Mouse (Mus musculus) midbrain, embryonic 14.5 days (tissue): ENCODE data around the gene Cox14. TPM values are rescaled to one million over a fixed set of nuclear protein-coding genes. Genes with fewer than 3 reads are reported as not detected.
A peak's percentile ranks its signal among the peaks of the same experiment; 100 is the strongest.
"Not testable (repeated sequence)": the region's sequence is repeated elsewhere in the genome, so short reads cannot be mapped to it uniquely, and the experiment has no call there.

ENCODE experiments used
- ATAC-seq: fragments of 200-750 bp; cut with Nextera tagmentation; 2 replicates; pipeline ENCODE4 v1.8.0; 2017; ENCODE audit warnings: moderate number of reproducible peaks, moderate library complexity; ENCODE audit not compliant: low FRiP score, low TSS enrichment
- DNase-seq: peaks from one replicate; pipeline ENCODE4 v3.0.0-alpha.2; 2015
- H3K27ac ChIP-seq: fragments of 300-500 bp; sonication (generic); replicated peaks from 2 replicates; pipeline ENCODE4 v1.5.1; 2014; ENCODE audit warnings: mild to moderate bottlenecking, low read depth, low read length, moderate library complexity
- H3K27me3 ChIP-seq: fragments of 300-500 bp; sonication (generic); 2 replicates; pipeline ENCODE4 v1.6.1; 2014; ENCODE audit warnings: low read length, control low read depth, mixed read lengths; ENCODE audit not compliant: control insufficient read depth, insufficient read depth
- H3K36me3 ChIP-seq: fragments of 300-500 bp; sonication (generic); 2 replicates; pipeline ENCODE4 v1.6.1; 2014; ENCODE audit warnings: low read length, control low read depth; ENCODE audit not compliant: control insufficient read depth, insufficient read depth
- H3K4me1 ChIP-seq: fragments of 300-500 bp; sonication (generic); 2 replicates; pipeline ENCODE4 v1.6.1; 2014; ENCODE audit warnings: mild to moderate bottlenecking, antibody characterized with exemption, low read length, control low read depth; ENCODE audit not compliant: control insufficient read depth, insufficient read depth
- H3K4me2 ChIP-seq: fragments of 300-500 bp; sonication (generic); 2 replicates; pipeline ENCODE4 v1.6.1; 2014; ENCODE audit warnings: mild to moderate bottlenecking, low read length, moderate library complexity
- H3K4me3 ChIP-seq: fragments of 300-500 bp; sonication (generic); replicated peaks from 2 replicates; pipeline ENCODE4 v1.5.1; 2014; ENCODE audit warnings: low read depth, low read length
- H3K9ac ChIP-seq: fragments of 300-500 bp; sonication (generic); replicated peaks from 2 replicates; pipeline ENCODE4 v1.6.1; 2014; ENCODE audit warnings: mild to moderate bottlenecking, low read length, moderate library complexity
- H3K9me3 ChIP-seq: fragments of 300-500 bp; sonication (generic); 2 replicates; pipeline ENCODE4 v1.6.1; 2016; ENCODE audit warnings: low read length, control low read depth, mixed read lengths; ENCODE audit not compliant: control insufficient read depth
- WGBS: fragments of 180-500 bp; shearing (Covaris S2); extraction: QIAGEN DNeasy Blood & Tissue Kit; methylation state at CpG from one replicate; pipeline ENCODE4 v1.1.7; 2014; 5-methylcytosine and 5-hydroxymethylcytosine counted together
- polyA plus RNA-seq: library from polyadenylated mRNA; unstranded; fragments of >200 nt; fragmentation: Nextera tagmentation; extraction: Ambion mirVana; gene quantifications from 2 replicates; pipeline ENCODE4 v1.2.1, GENCODE M21; 2014

The Cox14 gene
- polyA plus RNA-seq, 1 experiment from 2014 or later = 168 TPM

- no peaks in the 10 kb centered on the region for H3K9me3 ChIP-seq
- no peak overlapping the region for H3K4me3 ChIP-seq
- ATAC-seq (no peak), DNase-seq (no peak)
- no peak overlapping the region for H3K4me2 ChIP-seq
- H3K9ac ChIP-seq = no peak overlapping the region
- no peaks in the 10 kb centered on the region for H3K27me3 ChIP-seq
- no peak overlapping the region for H3K27ac ChIP-seq
- H3K4me1 ChIP-seq = peaks cover 11% of the 10 kb centered on the region; the same call in 1 of the 2 replicates
- H3K36me3 ChIP-seq = peaks cover 54% of the 10 kb centered on the region
- WGBS = 80% methylated on average over 8 of the region's 8 CpGs
Measured at GRCm38 (mm10) chr15:99719865-99720264, 5.6 kb upstream of the Cox14 start.

DNA sequence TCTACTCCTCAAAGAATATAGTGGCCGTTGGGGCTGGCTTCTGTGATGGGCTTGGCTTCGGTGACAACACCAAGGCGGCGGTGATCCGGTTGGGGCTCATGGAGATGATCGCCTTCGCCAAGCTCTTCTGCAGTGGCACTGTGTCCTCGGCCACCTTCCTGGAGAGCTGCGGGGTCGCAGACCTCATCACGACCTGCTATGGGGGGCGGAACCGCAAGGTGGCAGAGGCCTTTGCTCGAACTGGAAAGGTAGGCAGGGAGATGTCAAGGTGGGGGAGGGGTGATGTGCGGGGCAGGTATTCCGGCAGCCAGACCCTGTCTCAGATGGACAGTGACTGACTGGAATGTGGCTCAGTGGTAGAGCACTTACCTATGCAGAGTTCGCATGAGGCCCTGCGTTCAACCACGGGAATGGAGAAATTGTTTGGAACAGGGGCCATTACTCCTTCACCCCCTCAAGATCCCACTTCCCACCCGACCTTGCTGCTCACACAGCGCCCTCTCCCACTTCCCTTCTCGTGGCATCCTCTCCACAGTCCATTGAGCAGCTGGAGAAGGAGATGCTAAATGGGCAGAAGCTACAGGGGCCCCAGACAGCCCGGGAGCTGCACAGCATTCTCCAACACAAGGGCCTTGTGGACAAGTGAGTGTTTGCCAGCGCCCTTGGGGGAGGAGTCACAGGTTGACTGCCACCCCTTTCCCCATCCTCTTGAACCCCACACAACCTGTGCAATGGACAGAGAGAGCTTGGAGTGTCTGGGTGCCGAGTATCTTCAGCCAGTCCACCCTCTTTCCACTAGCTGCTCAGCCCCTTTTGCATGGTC lies 3.3 kb upstream of the Cox14 start:
- 84% methylated on average over 25 of the region's 25 CpGs for WGBS
- Histone ChIP-seq H3K27me3 (no peaks in the 10 kb centered on the region), H3K36me3 (peaks cover 46% of the 10 kb centered on the region), H3K4me2 (no peak overlapping the region), H3K9ac (no peak overlapping the region), H3K9me3 (no peaks in the 10 kb centered on the region), H3K4me3 (no peak overlapping the region), H3K27ac (no peak overlapping the region), H3K4me1 (peaks cover 20% of the 10 kb centered on the region)
- ATAC-seq = no peak
- no peak for DNase-seq

- H3K4me3 ChIP-seq = no peak overlapping the region
- no peak for DNase-seq
- 50% methylated on average over 10 of the region's 10 CpGs for WGBS
- ATAC-seq = no peak
- no peaks in the 10 kb centered on the region for H3K9me3 ChIP-seq
- no peaks in the 10 kb centered on the region for H3K27me3 ChIP-seq
- peaks cover 48% of the 10 kb centered on the region for H3K36me3 ChIP-seq
- H3K27ac ChIP-seq = 0 out of 2 replicates have a peak overlapping the region, but pooled peaks have one; percentile 34
- H3K4me2 ChIP-seq = no peak overlapping the region
- H3K4me1 ChIP-seq = peaks cover 20% of the 10 kb centered on the region
- H3K9ac ChIP-seq = no peak overlapping the region
Measured at GRCm38 (mm10) chr15:99723120-99723514, 2.3 kb upstream of the Cox14 start.

GRCm38 (mm10) chr15:99723515-99724291 lies 1.7 kb upstream of the Cox14 start:
- H3K4me2 ChIP-seq = no peak overlapping the region
- peak overlapping the region; percentile 34; the same call in 1 of the 2 replicates for H3K27ac ChIP-seq
- ATAC-seq = no peak
- H3K9me3 ChIP-seq = no peaks in the 10 kb centered on the region
- H3K9ac ChIP-seq = no peak overlapping the region
- 20% methylated on average over 11 of the region's 11 CpGs for WGBS
- H3K27me3 ChIP-seq = no peaks in the 10 kb centered on the region
- H3K4me3 ChIP-seq = no peak overlapping the region
- peaks cover 20% of the 10 kb centered on the region for H3K4me1 ChIP-seq
- DNase-seq = peak; percentile 35
- peaks cover 49% of the 10 kb centered on the region for H3K36me3 ChIP-seq

- Histone ChIP-seq H3K4me1 (peaks cover 20% of the 10 kb centered on the region), H3K4me2 (peak overlapping the region; percentile 89), H3K27me3 (no peaks in the 10 kb centered on the region), H3K36me3 (peaks cover 51% of the 10 kb centered on the region), H3K9ac (peak overlapping the region; percentile 37), H3K4me3 (peak overlapping the region; percentile 96), H3K9me3 (no peaks in the 10 kb centered on the region), H3K27ac (peak overlapping the region; percentile 60)
- ATAC-seq (0 out of 2 replicates have a peak, but pooled peaks have one; percentile 3), DNase-seq (peak; percentile 90)
- 8% methylated on average over 16 of the region's 16 CpGs for WGBS
Measured at GRCm38 (mm10) chr15:99724292-99725021, 961 bp upstream of the Cox14 start.

DNA sequence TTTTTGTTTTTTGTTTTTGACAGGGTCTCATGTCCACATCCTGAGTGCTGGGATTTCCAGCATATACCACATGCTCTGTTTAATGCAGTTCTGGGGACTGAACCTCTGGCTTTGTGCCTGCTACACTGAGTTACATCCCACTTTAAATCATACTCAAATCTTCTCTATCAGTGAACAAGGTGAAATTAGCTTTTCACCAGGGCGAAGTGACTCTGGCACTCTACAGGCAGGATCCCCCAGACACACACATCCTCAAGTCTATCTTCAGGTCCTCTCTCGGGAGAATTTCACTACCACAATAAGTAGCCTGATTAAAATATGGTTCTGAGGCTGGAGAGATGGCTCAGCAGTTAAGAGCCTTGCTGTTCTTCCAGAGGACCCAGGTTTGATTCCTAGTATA lies 1.1 kb downstream of the Cox14 start:
- 80% methylated on average over 2 of the region's 2 CpGs for WGBS
- peak overlapping the region; percentile 96 for H3K4me3 ChIP-seq

GRCm38 (mm10) chr15:99727039-99727438 lies 1.6 kb downstream of the Cox14 start:
- not testable (repeated sequence) for DNase-seq, H3K27me3 ChIP-seq, H3K9ac ChIP-seq, H3K9me3 ChIP-seq, H3K27ac ChIP-seq, H3K4me3 ChIP-seq, ATAC-seq
- 89% methylated on average over 4 of the region's 5 CpGs for WGBS
- H3K4me2 ChIP-seq = peak overlapping the region; percentile 89
- peaks cover 38% of the 10 kb centered on the region for H3K36me3 ChIP-seq
- peaks cover 20% of the 10 kb centered on the region for H3K4me1 ChIP-seq

More for the DNA sequence above, 1.1 kb downstream of the Cox14 start:
- no peak for ATAC-seq
- peaks cover 20% of the 10 kb centered on the region for H3K4me1 ChIP-seq
- peaks cover 43% of the 10 kb centered on the region for H3K36me3 ChIP-seq
- no peak overlapping the region for H3K27ac ChIP-seq
- peak overlapping the region; percentile 90 for H3K9ac ChIP-seq
- no peak for DNase-seq
- H3K27me3 ChIP-seq = no peaks in the 10 kb centered on the region
- peak overlapping the region; percentile 89 for H3K4me2 ChIP-seq
- no peaks in the 10 kb centered on the region for H3K9me3 ChIP-seq

DNA sequence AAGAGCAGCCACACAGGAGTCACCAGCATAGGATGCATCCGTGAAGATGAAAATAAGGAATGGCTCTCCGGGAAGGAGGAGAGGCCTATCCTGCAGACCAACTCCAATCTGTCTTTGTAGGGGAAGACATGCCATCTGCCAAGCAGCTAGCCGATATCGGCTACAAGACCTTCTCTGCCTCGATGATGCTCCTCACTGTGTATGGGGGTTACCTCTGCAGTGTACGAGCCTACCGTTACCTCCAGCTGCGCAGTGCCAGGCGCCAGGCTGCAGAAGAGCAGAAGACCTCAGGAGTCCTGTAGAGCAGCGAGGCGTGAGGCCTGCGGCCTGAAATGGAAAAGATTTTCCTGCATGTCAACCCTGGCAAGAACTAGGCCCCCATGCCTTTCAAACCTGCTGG lies 2.1 kb downstream of the Cox14 start:
- ATAC-seq (no peak), DNase-seq (no peak)
- no peak overlapping the region for H3K4me3 ChIP-seq
- no peak overlapping the region for H3K27ac ChIP-seq
- H3K4me1 ChIP-seq = peaks cover 20% of the 10 kb centered on the region
- no peak overlapping the region for H3K9ac ChIP-seq
- 95% methylated on average over 12 of the region's 12 CpGs for WGBS
- peaks cover 33% of the 10 kb centered on the region for H3K36me3 ChIP-seq
- no peaks in the 10 kb centered on the region for H3K9me3 ChIP-seq
- no peak overlapping the region for H3K4me2 ChIP-seq
- H3K27me3 ChIP-seq = no peaks in the 10 kb centered on the region
